Mouse (Mus musculus): Measurements from ENCODE around the gene Gm572. TPM values are rescaled to one million over a fixed set of nuclear protein-coding genes. Genes with fewer than 3 reads are reported as not detected.

The Gm572 gene
- total RNA-seq, 2 experiments from 2014 or later: not detected

GRCm38 (mm10) chr4:148704756-148705155 lies 61.6 kb downstream of the Gm572 start:
- intact Hi-C loops (cut with DNase I): loop anchor here (2.0 kb wide), 1 partner anchor 372 kb away; no protein-coding TSS in a partner anchor
- peak; percentile 22 to 51 for DNase-seq (ENCODE audit: extremely low spot score in 1 of 2, low spot score in 2 of 2)
- H3K27ac ChIP-seq: no peak overlapping the region
- TF ChIP-seq CTCF (IDR thresholded peaks at IDR 0.05): peak; percentile 73
- no peak overlapping the region for H3K4me3 ChIP-seq

DNA sequence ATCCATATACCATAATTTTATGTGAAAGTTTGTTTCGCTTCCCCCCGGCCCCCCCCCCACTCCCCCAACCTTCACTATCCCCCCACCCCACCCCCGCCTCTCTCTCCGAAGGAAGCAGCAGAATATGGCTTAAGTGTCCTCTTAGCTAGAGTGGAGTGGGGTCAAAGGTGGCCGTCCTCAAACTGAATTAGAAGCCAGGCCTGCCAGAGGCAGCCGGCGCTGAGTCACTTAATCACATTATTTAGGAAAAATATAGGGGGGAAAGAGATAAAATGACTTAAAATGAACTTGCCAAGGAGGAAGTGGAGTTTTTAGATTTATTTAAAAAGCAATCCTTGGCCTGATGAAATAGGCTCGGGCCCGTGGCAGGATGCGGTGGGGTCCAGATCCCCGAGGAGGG lies 65.7 kb downstream of the Gm572 start:
- intact Hi-C loops (cut with DNase I): no loop called here
- TF ChIP-seq CTCF (IDR thresholded peaks at IDR 0.05): no peak
- H3K27ac ChIP-seq: no peak overlapping the region
- H3K4me3 ChIP-seq: no peak overlapping the region
- no peak for DNase-seq (ENCODE audit: extremely low spot score in 1 of 2, low spot score in 2 of 2)

- Histone ChIP-seq H3K27ac (no peak overlapping the region), H3K4me3 (no peak overlapping the region)
- no peak for DNase-seq (ENCODE audit: extremely low spot score in 1 of 2, low spot score in 2 of 2)
- intact Hi-C loops (cut with DNase I): no loop called here
- no peak for TF ChIP-seq CTCF (IDR thresholded peaks at IDR 0.05)
Measured at GRCm38 (mm10) chr4:148710446-148710845, 67.3 kb downstream of the Gm572 start.

DNA sequence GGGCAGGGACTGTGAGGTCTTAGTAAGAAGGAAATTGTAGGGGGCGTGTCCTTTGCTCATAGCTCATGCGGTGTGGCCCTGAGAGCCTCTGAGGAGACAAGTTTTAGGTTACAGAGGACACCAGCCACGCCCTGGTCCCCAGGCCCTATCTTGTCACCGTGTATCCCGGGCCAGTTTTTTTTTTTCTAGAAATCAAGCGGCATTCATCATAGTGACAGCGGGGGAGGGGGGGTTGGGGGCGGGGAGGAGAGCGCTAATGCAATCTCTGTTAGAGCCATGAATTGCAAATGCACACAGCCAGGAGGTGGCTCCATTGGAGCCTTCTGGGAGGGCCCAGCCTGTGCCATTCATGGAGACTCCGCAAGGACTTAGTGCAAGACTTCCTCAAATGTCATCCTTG lies 68.2 kb downstream of the Gm572 start:
- TF ChIP-seq CTCF (IDR thresholded peaks at IDR 0.05): no peak

DNA sequence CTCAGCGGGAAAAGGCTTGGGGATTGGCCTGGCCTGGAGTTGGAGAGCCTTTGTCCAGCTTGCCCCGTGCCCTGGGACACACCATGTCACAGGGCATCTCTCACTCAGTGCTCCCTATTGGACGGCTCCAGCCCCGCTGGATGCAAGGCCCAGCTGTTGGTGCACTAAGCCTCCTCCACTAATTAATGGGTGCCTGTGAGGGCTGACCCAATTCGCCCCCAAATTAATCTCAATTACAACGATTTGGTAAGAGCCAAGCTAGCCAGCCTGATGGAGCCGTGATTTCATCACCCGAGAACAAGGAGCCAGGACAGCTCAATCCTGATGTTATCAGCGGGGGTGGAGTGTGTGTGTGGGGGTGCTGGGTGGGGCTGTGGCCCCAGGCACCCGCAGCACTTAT lies 69.5 kb downstream of the Gm572 start:
- DNase-seq (ENCODE audit: extremely low spot score in 1 of 2, low spot score in 2 of 2): no peak
- Histone ChIP-seq H3K4me3 (no peak overlapping the region), H3K27ac (no peak overlapping the region)
- intact Hi-C loops (cut with DNase I): no loop called here
- no peak for TF ChIP-seq CTCF (IDR thresholded peaks at IDR 0.05)

More for the DNA sequence above, 68.2 kb downstream of the Gm572 start:
- no peak overlapping the region for H3K27ac ChIP-seq
- no peak overlapping the region for H3K4me3 ChIP-seq
- no peak for DNase-seq (ENCODE audit: extremely low spot score in 1 of 2, low spot score in 2 of 2)
- intact Hi-C loops (cut with DNase I): no loop called here

DNA sequence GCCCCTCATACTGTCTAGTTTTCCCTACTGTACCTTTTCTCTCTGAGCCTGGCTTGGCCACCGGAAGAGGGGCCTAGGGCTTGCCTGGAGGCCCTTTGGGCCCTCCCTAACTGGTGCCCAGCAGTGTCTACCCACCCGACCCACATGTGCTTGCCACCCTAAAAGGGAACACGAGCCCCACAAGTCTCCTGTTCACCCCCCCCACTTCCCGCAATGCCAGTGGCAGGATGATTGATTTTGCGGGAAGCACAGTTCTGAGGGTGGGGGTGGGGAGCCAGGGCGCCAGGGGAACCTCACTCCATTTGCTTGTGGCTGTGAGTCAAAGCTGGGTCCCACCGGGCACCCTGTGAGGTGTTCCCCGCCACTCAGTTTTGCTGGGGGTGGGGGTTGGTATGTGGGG lies 70.9 kb downstream of the Gm572 start:
- no peak overlapping the region for H3K27ac ChIP-seq
- H3K4me3 ChIP-seq: no peak overlapping the region
- intact Hi-C loops (cut with DNase I): no loop called here
- no peak for TF ChIP-seq CTCF (IDR thresholded peaks at IDR 0.05)
- DNase-seq (ENCODE audit: extremely low spot score in 1 of 2, low spot score in 2 of 2): no peak

DNA sequence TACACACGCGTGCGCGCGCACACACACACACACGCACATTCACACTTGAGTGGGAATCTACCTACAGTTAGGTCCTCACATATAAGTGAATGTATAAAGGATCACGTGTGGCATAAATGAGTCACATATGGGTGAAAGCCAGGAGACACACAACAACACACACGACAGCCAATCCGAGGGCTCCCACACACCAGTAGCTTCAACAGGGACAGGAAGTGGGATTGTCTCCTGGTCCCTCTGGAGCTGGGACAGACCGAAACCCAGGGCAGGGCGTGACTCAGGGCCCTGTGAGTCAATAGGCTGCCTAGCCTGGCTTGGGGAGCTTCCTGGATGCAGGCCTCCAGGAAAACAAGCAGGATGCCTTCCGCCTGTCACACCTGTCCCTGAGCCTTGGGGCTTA lies 71.6 kb downstream of the Gm572 start:
- intact Hi-C loops (cut with DNase I): no loop called here
- no peak for DNase-seq (ENCODE audit: extremely low spot score in 1 of 2, low spot score in 2 of 2)

DNA sequence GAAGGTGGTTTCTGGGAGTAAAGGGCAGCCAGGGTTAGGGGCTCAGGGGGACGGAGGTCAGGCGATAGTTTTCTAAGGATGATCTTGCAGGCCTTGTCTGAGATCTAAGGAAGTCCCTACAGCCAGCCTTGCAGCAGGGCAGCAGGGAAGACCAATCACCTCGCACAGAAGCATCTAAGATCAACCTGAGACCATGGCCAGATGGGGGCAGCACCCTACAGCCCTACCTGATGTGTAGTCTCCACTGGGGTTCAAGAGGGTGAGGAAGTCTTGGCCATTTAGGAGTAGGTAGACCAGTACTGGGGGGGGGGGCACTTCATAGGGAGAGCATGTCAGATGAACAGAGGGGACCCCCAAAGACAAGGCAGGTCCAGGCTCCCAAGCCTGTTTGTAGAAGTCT lies 72.3 kb downstream of the Gm572 start:
- peak; percentile 28 for TF ChIP-seq CTCF (IDR thresholded peaks at IDR 0.05)
- H3K27ac ChIP-seq: no peak overlapping the region
- intact Hi-C loops (cut with DNase I): no loop called here
- no peak for DNase-seq (ENCODE audit: extremely low spot score in 1 of 2, low spot score in 2 of 2)
- H3K4me3 ChIP-seq: no peak overlapping the region

More for the DNA sequence above, 71.6 kb downstream of the Gm572 start:
- TF ChIP-seq CTCF (IDR thresholded peaks at IDR 0.05): no peak
- no peak overlapping the region for H3K27ac ChIP-seq
- H3K4me3 ChIP-seq: no peak overlapping the region

Other genes with a start within 250 kb of the Gm572 start
- 1 to 10 TPM; 9.3 to 9.4 TPM for gene Ubiad1, start 198.5 kb upstream of the Gm572 start, total RNA-seq (2021)
- 10 to 100 TPM; 92.7 to 94.0 TPM for gene Mtor, start 194.7 kb upstream of the Gm572 start, total RNA-seq (2021)
- under 1 TPM; 0.57 to 0.89 TPM for gene Angptl7, start 142.9 kb upstream of the Gm572 start, total RNA-seq (2021)
- gene Exosc10, start 84.9 kb upstream of the Gm572 start, total RNA-seq (2021): 10 to 100 TPM; 50.0 to 50.6 TPM
- gene Srm, start 51.8 kb upstream of the Gm572 start, total RNA-seq (2021): 10 to 100 TPM; 77.2 to 77.4 TPM
- 1 to 10 TPM; 4.1 to 4.7 TPM for gene Masp2, start 40.8 kb upstream of the Gm572 start, total RNA-seq (2021)
- gene Tardbp, start 16.3 kb upstream of the Gm572 start, total RNA-seq (2021): 100 to 1,000 TPM; 198 to 208 TPM
- 1 to 10 TPM; 1.0 to 1.5 TPM for gene Casz1, start 161.1 kb downstream of the Gm572 start, total RNA-seq (2021)

Data from left cerebral cortex, adult 2 months (tissue).